Mouse (Mus musculus) B cell, adult 62 days (primary cell): ENCODE measurements around the gene Gm21900. TPM values are rescaled to one million over a fixed set of nuclear protein-coding genes. Genes with fewer than 3 reads are reported as not detected.

ENCODE experiments used
- total RNA-seq: library from RNA; stranded (reverse); gene quantifications from 4 replicates; pipeline ENCODE4 v1.2.4, GENCODE M21; 2023

Gene Gm21900
- total RNA-seq = not detected in 4 replicates

DNA sequence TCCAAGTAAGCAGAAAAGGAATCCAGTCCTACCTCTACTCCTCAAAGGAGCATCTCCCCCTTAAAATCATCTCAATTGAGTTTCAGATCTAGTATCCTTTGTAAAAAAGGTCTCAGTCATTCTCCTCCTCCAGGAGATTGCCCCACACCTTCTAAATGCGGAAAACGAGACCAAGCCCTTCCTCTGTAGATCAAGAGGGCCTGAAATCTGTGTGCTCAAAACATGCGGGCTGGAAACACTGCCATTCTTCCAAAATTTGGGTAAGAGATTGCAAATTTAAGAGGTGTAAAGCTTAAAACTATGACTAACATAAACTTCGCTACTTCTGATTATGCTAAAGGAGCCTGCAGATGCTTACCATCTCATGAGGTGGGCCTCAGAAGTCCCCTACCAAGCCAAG is at the start of gene Gm21900:
Gm21900 (plus strand) TSS at position 301 of the 400 bp plus-strand sequence.

Other genes starting within 250 kb of the Gm21900 start
- not detected in 4 replicates for gene Gm28510, start 203.6 kb upstream of the Gm21900 start, total RNA-seq
- not detected in 4 replicates for gene Gm20737, start 80.3 kb upstream of the Gm21900 start, total RNA-seq
- not detected in 4 replicates for gene Gm21775, start 62.9 kb upstream of the Gm21900 start, total RNA-seq
- not detected in 4 replicates for gene Gm20777, start 136.1 kb downstream of the Gm21900 start, total RNA-seq